Mouse (Mus musculus) lung, adult 10 weeks (tissue): Measurements from ENCODE around the gene Slc36a4. TPM values are rescaled to one million over a fixed set of nuclear protein-coding genes. Genes with fewer than 3 reads are reported as not detected.

ENCODE experiments used
- polyA plus RNA-seq: library from polyadenylated mRNA; stranded (reverse); fragments of 350-450 nt; fragmentation: Illumina TruSeq; extraction: RNeasy Lipid Tissue Mini Kit (QIAGEN cat#74804); gene quantifications from one replicate; pipeline ENCODE4 v1.2.3, GENCODE M21; 2014; ENCODE audit warnings: low read depth, low replicate concordance; ENCODE audit not compliant: insufficient read depth

The Slc36a4 gene
- polyA plus RNA-seq = 6.0 TPM

GRCm38 (mm10) chr9:15709599-15710381 lies at the start of gene Slc36a4:
TSS of gene Slc36a4 (plus strand) at chr9:15709738.

Other genes starting within 250 kb of the Slc36a4 start
- gene Smco4, start 216.3 kb upstream of the Slc36a4 start, polyA plus RNA-seq = 49.6 TPM
- 1.3 TPM for gene Deup1, start 81.8 kb upstream of the Slc36a4 start, polyA plus RNA-seq
- not detected for gene Mtnr1b, start 164.8 kb downstream of the Slc36a4 start, polyA plus RNA-seq